Mouse (Mus musculus) neural tube, embryonic 11.5 days (tissue): ENCODE results near the gene Kmo. TPM values are rescaled to one million over a fixed set of nuclear protein-coding genes. Genes with fewer than 3 reads are reported as not detected.

Experiments used
- ATAC-seq: fragments of 200-750 bp; cut with Nextera tagmentation; 2 replicates; pipeline ENCODE4 v1.8.0; 2017; ENCODE audit warnings: moderate number of reproducible peaks, mild to moderate bottlenecking, moderate TSS enrichment, moderate library complexity; ENCODE audit not compliant: insufficient read depth, low FRiP score, low TSS enrichment
- DNase-seq: peaks from one replicate; pipeline ENCODE4 v3.0.0-alpha.2; 2015; ENCODE audit warnings: low spot score
- H3K27ac ChIP-seq: fragments of 300-500 bp; sonication (generic); 2 replicates; pipeline ENCODE4 v1.5.1; 2014; ENCODE audit warnings: low read depth, mild to moderate bottlenecking, low read length
- H3K27me3 ChIP-seq: fragments of 300-500 bp; sonication (generic); 2 replicates; pipeline ENCODE4 v1.6.1; 2014; ENCODE audit warnings: mild to moderate bottlenecking, low read length, mixed read lengths; ENCODE audit not compliant: control insufficient read depth, insufficient read depth
- H3K36me3 ChIP-seq: fragments of 300-500 bp; sonication (generic); 2 replicates; pipeline ENCODE4 v1.6.1; 2014; ENCODE audit warnings: mild to moderate bottlenecking, low read length, moderate library complexity, mixed read lengths; ENCODE audit not compliant: control insufficient read depth, insufficient read depth
- H3K4me1 ChIP-seq: fragments of 300-500 bp; sonication (generic); 2 replicates; pipeline ENCODE4 v1.6.1; 2014; ENCODE audit warnings: low read length, mixed read lengths; ENCODE audit not compliant: control insufficient read depth, insufficient read depth
- H3K4me2 ChIP-seq: fragments of 300-500 bp; sonication (generic); 2 replicates; pipeline ENCODE4 v1.6.1; 2014; ENCODE audit warnings: low read depth, mild to moderate bottlenecking, moderate library complexity
- H3K4me3 ChIP-seq: fragments of 300-500 bp; sonication (generic); 2 replicates; pipeline ENCODE4 v1.5.1; 2014; ENCODE audit warnings: low read depth, low read length
- H3K9ac ChIP-seq: fragments of 300-500 bp; sonication (generic); 2 replicates; pipeline ENCODE4 v1.6.1; 2014; ENCODE audit warnings: mild to moderate bottlenecking, low read length
- H3K9me3 ChIP-seq: fragments of 300-500 bp; sonication (generic); 2 replicates; pipeline ENCODE4 v1.6.1; 2016; ENCODE audit warnings: low read length; ENCODE audit not compliant: control insufficient read depth
- WGBS: fragments of 180-500 bp; shearing (Covaris S2); extraction: QIAGEN DNeasy Blood & Tissue Kit; methylation state at CpG from one replicate; pipeline ENCODE4 v1.1.7; 2014; 5-methylcytosine and 5-hydroxymethylcytosine counted together
- polyA plus RNA-seq: library from polyadenylated mRNA; unstranded; fragments of >200 nt; fragmentation: Nextera tagmentation; extraction: Ambion mirVana; gene quantifications from 2 replicates; pipeline ENCODE4 v1.2.1, GENCODE M21; 2014

The Kmo gene
- polyA plus RNA-seq, 1 experiment from 2014 or later = 0.09 TPM

- Histone ChIP-seq H3K4me1 (no peaks in the 10 kb centered on the region), H3K27me3 (no peaks in the 10 kb centered on the region), H3K27ac (no peak overlapping the region), H3K9ac (no peak overlapping the region), H3K4me2 (no peak overlapping the region), H3K4me3 (no peak overlapping the region), H3K9me3 (no peaks in the 10 kb centered on the region), H3K36me3 (no peaks in the 10 kb centered on the region)
- 75% methylated on average over 5 of the region's 5 CpGs for WGBS
- DNase-seq (no peak), ATAC-seq (no peak)
Measured at GRCm38 (mm10) chr1:175643496-175644265, 23.5 kb downstream of the Kmo start.

GRCm38 (mm10) chr1:175646952-175647351 lies 26.8 kb downstream of the Kmo start:
- Histone ChIP-seq H3K4me1 (no peaks in the 10 kb centered on the region), H3K36me3 (no peaks in the 10 kb centered on the region), H3K4me2 (no peak overlapping the region), H3K9me3 (no peaks in the 10 kb centered on the region), H3K27me3 (no peaks in the 10 kb centered on the region), H3K27ac (no peak overlapping the region), H3K9ac (no peak overlapping the region), H3K4me3 (no peak overlapping the region)
- WGBS = 72% methylated on average over 9 of the region's 9 CpGs
- ATAC-seq = no peak
- DNase-seq = no peak

GRCm38 (mm10) chr1:175648615-175649014 lies 28.4 kb downstream of the Kmo start:
- ATAC-seq (no peak), DNase-seq (no peak)
- WGBS = 94% methylated on average over 4 of the region's 4 CpGs
- Histone ChIP-seq H3K4me3 (no peak overlapping the region), H3K9me3 (no peaks in the 10 kb centered on the region), H3K4me2 (no peak overlapping the region), H3K27me3 (no peaks in the 10 kb centered on the region), H3K27ac (no peak overlapping the region), H3K36me3 (no peaks in the 10 kb centered on the region), H3K4me1 (no peaks in the 10 kb centered on the region), H3K9ac (no peak overlapping the region)

GRCm38 (mm10) chr1:175659900-175660299 lies 39.7 kb downstream of the Kmo start:
- no peaks in the 10 kb centered on the region for H3K36me3 ChIP-seq
- no peak overlapping the region for H3K4me3 ChIP-seq
- no peaks in the 10 kb centered on the region for H3K4me1 ChIP-seq
- no peaks in the 10 kb centered on the region for H3K27me3 ChIP-seq
- no peak for DNase-seq
- no peaks in the 10 kb centered on the region for H3K9me3 ChIP-seq
- H3K9ac ChIP-seq = no peak overlapping the region
- H3K4me2 ChIP-seq = no peak overlapping the region
- 91% methylated on average over 4 of the region's 4 CpGs for WGBS
- no peak for ATAC-seq
- H3K27ac ChIP-seq = no peak overlapping the region

- 78% methylated on average over 5 of the region's 5 CpGs for WGBS
- DNase-seq (peak; percentile 36), ATAC-seq (peak; percentile 65; the same call in 1 of the 2 replicates)
- H3K4me1 ChIP-seq = no peaks in the 10 kb centered on the region
- peaks cover 2% of the 10 kb centered on the region; the same call in 1 of the 2 replicates for H3K36me3 ChIP-seq
- H3K9ac ChIP-seq = no peak overlapping the region
- no peak overlapping the region for H3K4me2 ChIP-seq
- no peaks in the 10 kb centered on the region for H3K9me3 ChIP-seq
- no peak overlapping the region for H3K4me3 ChIP-seq
- H3K27ac ChIP-seq = no peak overlapping the region
- H3K27me3 ChIP-seq = no peaks in the 10 kb centered on the region
Measured at GRCm38 (mm10) chr1:175668666-175669405, 48.7 kb downstream of the Kmo start.

GRCm38 (mm10) chr1:175669456-175669855 lies 49.3 kb downstream of the Kmo start:
- no peak for DNase-seq
- 89% methylated on average over 3 of the region's 3 CpGs for WGBS

GRCm38 (mm10) chr1:175670042-175670441 lies 49.9 kb downstream of the Kmo start:
- peaks cover 2% of the 10 kb centered on the region; the same call in 1 of the 2 replicates for H3K36me3 ChIP-seq
- ATAC-seq = no peak
- no peaks in the 10 kb centered on the region for H3K27me3 ChIP-seq
- H3K27ac ChIP-seq = no peak overlapping the region
- H3K4me2 ChIP-seq = no peak overlapping the region
- DNase-seq = no peak
- 76% methylated on average over 7 of the region's 7 CpGs for WGBS
- H3K9me3 ChIP-seq = no peaks in the 10 kb centered on the region
- H3K4me1 ChIP-seq = no peaks in the 10 kb centered on the region
- H3K9ac ChIP-seq = no peak overlapping the region
- no peak overlapping the region for H3K4me3 ChIP-seq

More at GRCm38 (mm10) chr1:175669456-175669855, 49.3 kb downstream of the Kmo start:
- ATAC-seq = no peak
- H3K27ac ChIP-seq = no peak overlapping the region
- H3K9me3 ChIP-seq = no peaks in the 10 kb centered on the region
- no peak overlapping the region for H3K9ac ChIP-seq
- no peak overlapping the region for H3K4me2 ChIP-seq
- H3K27me3 ChIP-seq = no peaks in the 10 kb centered on the region
- no peaks in the 10 kb centered on the region for H3K4me1 ChIP-seq
- no peak overlapping the region for H3K4me3 ChIP-seq
- peaks cover 2% of the 10 kb centered on the region; the same call in 1 of the 2 replicates for H3K36me3 ChIP-seq

GRCm38 (mm10) chr1:175671626-175672025 lies 51.4 kb downstream of the Kmo start:
- Histone ChIP-seq H3K27me3 (no peaks in the 10 kb centered on the region), H3K27ac (no peak overlapping the region), H3K36me3 (no peaks in the 10 kb centered on the region), H3K4me2 (no peak overlapping the region), H3K9me3 (no peaks in the 10 kb centered on the region), H3K4me1 (no peaks in the 10 kb centered on the region), H3K4me3 (no peak overlapping the region), H3K9ac (no peak overlapping the region)
- WGBS = 58% methylated on average over 1 of the region's 1 CpGs
- ATAC-seq = no peak
- no peak for DNase-seq
